Mouse (Mus musculus) forebrain, embryonic 12.5 days (tissue): ENCODE results near the gene Tmem233. TPM values are rescaled to one million over a fixed set of nuclear protein-coding genes. Genes with fewer than 3 reads are reported as not detected.
A peak's percentile ranks its signal among the peaks of the same experiment; 100 is the strongest.

Source experiments
- ATAC-seq: fragments of 200-750 bp; cut with Nextera tagmentation; 2 replicates; pipeline ENCODE4 v1.8.0; 2017; ENCODE audit warnings: moderate TSS enrichment; ENCODE audit not compliant: low FRiP score
- H3K27ac ChIP-seq: fragments of 300-500 bp; sonication (generic); 2 replicates; pipeline ENCODE4 v1.5.1; 2016; ENCODE audit warnings: mild to moderate bottlenecking
- H3K27me3 ChIP-seq: fragments of 300-500 bp; sonication (generic); 2 replicates; pipeline ENCODE4 v1.6.1; 2016; ENCODE audit warnings: mild to moderate bottlenecking
- H3K36me3 ChIP-seq: fragments of 300-500 bp; sonication (generic); replicated peaks from 2 replicates; pipeline ENCODE4 v1.6.1; 2016; ENCODE audit warnings: mild to moderate bottlenecking
- H3K4me1 ChIP-seq: fragments of 300-500 bp; sonication (generic); 2 replicates; pipeline ENCODE4 v1.6.1; 2016
- H3K4me2 ChIP-seq: fragments of 300-500 bp; sonication (generic); 2 replicates; pipeline ENCODE4 v1.6.1; 2016; ENCODE audit warnings: mild to moderate bottlenecking, moderate library complexity
- H3K4me3 ChIP-seq: fragments of 300-500 bp; sonication (generic); replicated peaks from 2 replicates; pipeline ENCODE4 v1.5.1; 2016; ENCODE audit warnings: mild to moderate bottlenecking
- H3K9ac ChIP-seq: fragments of 300-500 bp; sonication (generic); 2 replicates; pipeline ENCODE4 v1.6.1; 2016; ENCODE audit warnings: mild to moderate bottlenecking
- H3K9me3 ChIP-seq: fragments of 300-500 bp; sonication (generic); 2 replicates; pipeline ENCODE4 v1.6.1; 2016
- WGBS: fragments of 180-500 bp; shearing (Covaris S2); methylation state at CpG from one replicate; pipeline ENCODE4 v1.1.7; 2016; 5-methylcytosine and 5-hydroxymethylcytosine counted together
- polyA plus RNA-seq: library from polyadenylated mRNA; unstranded; fragments of >200 nt; fragmentation: Nextera tagmentation; extraction: Ambion mirVana; gene quantifications from 2 replicates; pipeline ENCODE4 v1.2.1, GENCODE M21; 2016

The Tmem233 gene
- polyA plus RNA-seq: not detected in 2 replicates

- H3K4me1 ChIP-seq: peaks cover 3% of the 10 kb centered on the region; the same call in 1 of the 2 replicates
- no peaks in the 10 kb centered on the region for H3K36me3 ChIP-seq
- H3K9me3 ChIP-seq: no peaks in the 10 kb centered on the region
- WGBS: 10% methylated on average over 17 of the region's 17 CpGs
- H3K27ac ChIP-seq: no peak within 1 kb of the TSS
- H3K9ac ChIP-seq: no peak within 1 kb of the TSS
- no peak within 1 kb of the TSS for H3K4me2 ChIP-seq
- H3K27me3 ChIP-seq: peaks cover 29% of the 10 kb centered on the region
- no peak for ATAC-seq
- no peak within 1 kb of the TSS for H3K4me3 ChIP-seq
These were observed at the start of gene Tmem233 for GRCm38 (mm10) chr5:116083081-116083480. Tmem233 (minus strand) TSS chr5:116083244.

- Histone ChIP-seq H3K4me3 (no peak overlapping the region), H3K9me3 (no peaks in the 10 kb centered on the region), H3K4me1 (no peaks in the 10 kb centered on the region), H3K9ac (no peak overlapping the region), H3K27me3 (0 out of 2 replicates have a peak, but pooled peaks cover 7% of the 10 kb centered on the region), H3K36me3 (no peaks in the 10 kb centered on the region), H3K4me2 (no peak overlapping the region), H3K27ac (no peak overlapping the region)
- 13% methylated on average over 11 of the region's 11 CpGs for WGBS
- peak; percentile 55; the same call in 1 of the 2 replicates for ATAC-seq
These were observed 40.3 kb upstream of the Tmem233 start for GRCm38 (mm10) chr5:116123344-116123743.

GRCm38 (mm10) chr5:116116567-116116966, 33.5 kb upstream of the Tmem233 start:
- ATAC-seq: no peak
- Histone ChIP-seq H3K4me2 (no peak overlapping the region), H3K9ac (no peak overlapping the region), H3K4me1 (no peaks in the 10 kb centered on the region), H3K27ac (no peak overlapping the region), H3K27me3 (0 out of 2 replicates have a peak, but pooled peaks cover 3% of the 10 kb centered on the region), H3K36me3 (no peaks in the 10 kb centered on the region), H3K4me3 (no peak overlapping the region), H3K9me3 (no peaks in the 10 kb centered on the region)
- WGBS: 44% methylated on average over 9 of the region's 9 CpGs

GRCm38 (mm10) chr5:116116110-116116509, 33.1 kb upstream of the Tmem233 start:
- no peaks in the 10 kb centered on the region for H3K9me3 ChIP-seq
- H3K27me3 ChIP-seq: no peaks in the 10 kb centered on the region
- H3K27ac ChIP-seq: no peak overlapping the region
- H3K4me2 ChIP-seq: no peak overlapping the region
- no peak for ATAC-seq
- H3K4me3 ChIP-seq: no peak overlapping the region
- 78% methylated on average over 4 of the region's 4 CpGs for WGBS
- H3K4me1 ChIP-seq: no peaks in the 10 kb centered on the region
- no peak overlapping the region for H3K9ac ChIP-seq
- no peaks in the 10 kb centered on the region for H3K36me3 ChIP-seq

- H3K27me3 ChIP-seq: no peaks in the 10 kb centered on the region
- H3K4me1 ChIP-seq: no peaks in the 10 kb centered on the region
- no peaks in the 10 kb centered on the region for H3K9me3 ChIP-seq
- no peak for ATAC-seq
- H3K4me3 ChIP-seq: no peak overlapping the region
- H3K4me2 ChIP-seq: no peak overlapping the region
- no peak overlapping the region for H3K27ac ChIP-seq
- no peak overlapping the region for H3K9ac ChIP-seq
- WGBS: 79% methylated on average over 14 of the region's 14 CpGs
- H3K36me3 ChIP-seq: no peaks in the 10 kb centered on the region
These were observed 32.2 kb upstream of the Tmem233 start for GRCm38 (mm10) chr5:116115071-116115834.

- Histone ChIP-seq H3K9ac (no peak overlapping the region), H3K4me1 (no peaks in the 10 kb centered on the region), H3K4me2 (no peak overlapping the region), H3K36me3 (no peaks in the 10 kb centered on the region), H3K27me3 (no peaks in the 10 kb centered on the region; the same call in 1 of the 2 replicates), H3K9me3 (no peaks in the 10 kb centered on the region), H3K4me3 (no peak overlapping the region), H3K27ac (no peak overlapping the region)
- ATAC-seq: no peak
- WGBS: 93% methylated on average over 10 of the region's 10 CpGs
These were observed 25.6 kb upstream of the Tmem233 start for GRCm38 (mm10) chr5:116108651-116109050.

- Histone ChIP-seq H3K27ac (no peak overlapping the region), H3K9ac (no peak overlapping the region), H3K4me1 (peaks cover 3% of the 10 kb centered on the region; the same call in 1 of the 2 replicates), H3K4me2 (no peak overlapping the region), H3K36me3 (no peaks in the 10 kb centered on the region), H3K9me3 (no peaks in the 10 kb centered on the region), H3K4me3 (no peak overlapping the region), H3K27me3 (peaks cover 29% of the 10 kb centered on the region)
- no peak for ATAC-seq
- WGBS: 91% methylated on average over 6 of the region's 6 CpGs
These were observed 1.2 kb upstream of the Tmem233 start for GRCm38 (mm10) chr5:116084231-116084630.

GRCm38 (mm10) chr5:116082241-116082900, 673 bp downstream of the Tmem233 start:
- Histone ChIP-seq H3K4me2 (no peak overlapping the region), H3K36me3 (no peaks in the 10 kb centered on the region), H3K9me3 (no peaks in the 10 kb centered on the region), H3K4me1 (peaks cover 3% of the 10 kb centered on the region; the same call in 1 of the 2 replicates), H3K4me3 (no peak overlapping the region), H3K27ac (no peak overlapping the region), H3K9ac (no peak overlapping the region), H3K27me3 (peaks cover 29% of the 10 kb centered on the region)
- no peak for ATAC-seq
- WGBS: 39% methylated on average over 17 of the region's 17 CpGs

GRCm38 (mm10) chr5:116081616-116082015, 1.4 kb downstream of the Tmem233 start:
- H3K27ac ChIP-seq: no peak overlapping the region
- no peak for ATAC-seq

GRCm38 (mm10) chr5:116080736-116081135, 2.3 kb downstream of the Tmem233 start:
- Histone ChIP-seq H3K9me3 (no peaks in the 10 kb centered on the region), H3K9ac (no peak overlapping the region), H3K27me3 (peaks cover 29% of the 10 kb centered on the region), H3K36me3 (no peaks in the 10 kb centered on the region), H3K4me3 (no peak overlapping the region), H3K4me2 (no peak overlapping the region), H3K4me1 (peaks cover 3% of the 10 kb centered on the region; the same call in 1 of the 2 replicates), H3K27ac (no peak overlapping the region)
- WGBS: 62% methylated on average over 6 of the region's 6 CpGs
- no peak for ATAC-seq

More at GRCm38 (mm10) chr5:116081616-116082015, 1.4 kb downstream of the Tmem233 start:
- no peak overlapping the region for H3K9ac ChIP-seq
- no peak overlapping the region for H3K4me2 ChIP-seq
- no peaks in the 10 kb centered on the region for H3K9me3 ChIP-seq
- no peaks in the 10 kb centered on the region for H3K36me3 ChIP-seq
- 77% methylated on average over 7 of the region's 7 CpGs for WGBS
- no peak overlapping the region for H3K4me3 ChIP-seq
- peaks cover 3% of the 10 kb centered on the region; the same call in 1 of the 2 replicates for H3K4me1 ChIP-seq
- peaks cover 29% of the 10 kb centered on the region for H3K27me3 ChIP-seq

GRCm38 (mm10) chr5:116069618-116070017, 13.4 kb downstream of the Tmem233 start:
- H3K27ac ChIP-seq: no peak overlapping the region
- WGBS: 92% methylated on average over 4 of the region's 4 CpGs

GRCm38 (mm10) chr5:116052826-116053225, 30.2 kb downstream of the Tmem233 start:
- Histone ChIP-seq H3K27ac (no peak overlapping the region), H3K4me2 (no peak overlapping the region)
- 52% methylated on average over 6 of the region's 6 CpGs for WGBS

More at GRCm38 (mm10) chr5:116069618-116070017, 13.4 kb downstream of the Tmem233 start:
- ATAC-seq: no peak
- Histone ChIP-seq H3K4me2 (no peak overlapping the region), H3K27me3 (no peaks in the 10 kb centered on the region), H3K4me3 (no peak overlapping the region), H3K9ac (no peak overlapping the region), H3K4me1 (no peaks in the 10 kb centered on the region), H3K36me3 (no peaks in the 10 kb centered on the region), H3K9me3 (no peaks in the 10 kb centered on the region)

More at GRCm38 (mm10) chr5:116052826-116053225, 30.2 kb downstream of the Tmem233 start:
- no peak overlapping the region for H3K9ac ChIP-seq
- no peaks in the 10 kb centered on the region for H3K9me3 ChIP-seq
- no peaks in the 10 kb centered on the region for H3K36me3 ChIP-seq
- H3K27me3 ChIP-seq: no peaks in the 10 kb centered on the region
- no peak overlapping the region for H3K4me3 ChIP-seq
- H3K4me1 ChIP-seq: no peaks in the 10 kb centered on the region
- no peak for ATAC-seq
